Mouse (Mus musculus): ENCODE measurements around the gene Tbx1.

Tbx1 gene

DNA sequence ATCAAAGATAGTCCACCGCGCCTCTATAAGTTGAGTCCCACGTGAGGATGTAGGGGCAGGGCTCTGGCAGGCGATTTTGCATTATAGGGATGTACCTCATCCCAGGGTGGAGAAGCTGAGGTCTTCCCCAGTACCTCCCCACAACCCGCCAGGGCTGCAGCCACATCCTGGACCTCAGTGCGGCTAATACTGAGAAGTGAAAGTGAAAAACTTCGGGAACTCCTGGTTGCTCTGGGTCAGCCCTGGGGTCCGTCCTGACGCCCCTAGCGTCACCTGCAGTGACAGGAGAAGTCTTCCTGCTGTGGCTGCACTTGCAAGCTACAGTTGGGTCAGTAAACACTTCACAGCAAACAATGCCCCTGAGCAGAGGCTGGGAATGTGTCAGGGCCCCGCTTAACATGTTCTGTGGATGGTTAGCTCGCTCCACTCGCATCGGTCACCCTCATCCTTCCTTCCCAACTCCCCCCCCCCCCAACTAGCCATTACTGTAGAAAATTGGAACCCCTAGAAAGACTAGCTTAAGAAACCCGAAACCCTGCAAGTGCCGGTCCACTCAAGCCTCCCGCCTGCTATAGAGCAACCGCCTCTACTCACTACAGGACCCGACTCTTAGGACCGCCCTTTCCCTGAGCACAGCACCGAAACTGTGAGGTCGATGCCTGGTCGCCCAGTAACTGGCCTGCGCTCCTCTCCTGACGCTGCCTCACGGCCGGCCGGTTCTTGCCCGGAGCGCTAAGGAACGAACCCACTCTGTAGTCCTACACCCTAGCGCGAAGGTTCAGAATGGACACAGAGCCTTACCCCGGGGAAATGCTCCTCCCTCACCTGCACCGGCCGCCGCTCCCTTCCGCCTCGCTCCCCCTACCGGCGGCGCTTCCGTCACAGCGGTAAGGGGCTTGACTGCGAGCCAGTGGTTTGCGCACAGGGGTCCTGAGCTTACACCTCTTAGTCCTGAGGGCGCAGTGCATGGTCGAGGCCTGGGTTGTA, at the start of gene Tbx1:
Tbx1 (minus strand) TSS at position 868 of the 987 bp plus-strand sequence.
- no peak for DNase-seq (ENCODE audit: low read depth, low spot score)

GRCm38 (mm10) chr16:18639382-18639929, 49.0 kb upstream of the Tbx1 start:
- DNase-seq (ENCODE audit: low read depth, low spot score) = no peak

GRCm38 (mm10) chr16:18638396-18638795, 47.9 kb upstream of the Tbx1 start:
- DNase-seq (ENCODE audit: low read depth, low spot score) = no peak

- no peak for DNase-seq (ENCODE audit: low read depth, low spot score)
Measured at GRCm38 (mm10) chr16:18636804-18637203, 46.3 kb upstream of the Tbx1 start.

DNA sequence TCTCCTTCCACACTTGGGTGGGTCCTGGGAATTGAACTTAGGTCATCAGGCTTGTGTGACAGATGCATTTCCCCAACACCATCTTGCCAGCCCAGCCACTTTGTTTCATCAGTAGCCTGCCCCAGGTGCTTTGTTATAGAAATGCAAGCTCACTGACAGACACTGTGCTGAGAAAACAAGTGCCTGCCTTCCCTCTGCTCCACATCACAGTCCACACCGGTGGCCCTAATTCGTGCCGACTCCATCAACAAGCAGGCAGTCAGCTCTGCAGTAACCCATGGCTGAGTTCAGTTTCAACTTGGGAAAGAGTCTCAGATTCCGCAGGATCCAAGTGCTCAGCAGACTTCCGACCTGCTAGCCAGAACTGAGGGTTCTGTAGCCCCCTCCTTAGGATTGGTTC, 45.9 kb upstream of the Tbx1 start:
- DNase-seq (ENCODE audit: low read depth, low spot score) = no peak

DNA sequence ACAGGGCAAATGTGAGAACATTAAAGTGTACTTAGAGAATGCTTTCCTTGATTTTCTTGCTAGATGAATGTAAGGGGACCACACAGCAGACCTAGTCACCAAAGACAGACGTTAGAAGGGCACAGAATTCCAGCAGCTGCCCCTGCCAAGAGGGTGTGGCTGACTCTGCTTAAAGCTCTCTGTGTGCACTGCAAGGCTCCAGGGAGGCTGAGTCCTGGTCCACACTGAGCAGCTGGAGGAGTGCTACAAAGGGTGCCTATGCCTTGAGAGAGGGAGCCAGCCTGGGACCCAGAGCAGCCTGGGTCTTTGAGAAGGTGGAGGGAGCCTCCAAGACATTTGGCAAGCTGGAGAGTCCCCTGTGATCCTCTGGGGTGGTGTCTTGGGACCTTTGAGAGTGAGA, 42.9 kb upstream of the Tbx1 start:
- DNase-seq (ENCODE audit: low read depth, low spot score) = no peak

DNA sequence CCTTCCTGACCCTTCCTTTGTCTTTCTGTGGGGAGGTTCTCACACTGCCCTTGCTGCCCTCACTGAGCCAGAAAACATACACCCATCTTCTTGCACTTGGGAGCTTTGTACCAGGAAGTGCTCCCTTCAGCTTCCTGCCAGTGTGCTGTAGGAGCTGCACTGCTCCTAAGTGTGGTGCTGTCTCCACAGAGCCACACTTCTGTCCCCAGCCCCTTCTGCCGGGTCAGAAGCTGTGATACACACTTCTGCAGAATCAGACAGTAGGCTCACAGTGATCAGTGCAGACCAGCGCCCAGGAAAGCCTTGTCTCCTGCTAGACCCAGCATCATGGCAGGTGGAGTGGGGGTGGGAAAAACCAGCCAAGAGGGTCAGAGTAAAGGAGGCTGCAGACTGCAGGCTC, 42.3 kb upstream of the Tbx1 start:
- no peak for DNase-seq (ENCODE audit: low read depth, low spot score)

DNA sequence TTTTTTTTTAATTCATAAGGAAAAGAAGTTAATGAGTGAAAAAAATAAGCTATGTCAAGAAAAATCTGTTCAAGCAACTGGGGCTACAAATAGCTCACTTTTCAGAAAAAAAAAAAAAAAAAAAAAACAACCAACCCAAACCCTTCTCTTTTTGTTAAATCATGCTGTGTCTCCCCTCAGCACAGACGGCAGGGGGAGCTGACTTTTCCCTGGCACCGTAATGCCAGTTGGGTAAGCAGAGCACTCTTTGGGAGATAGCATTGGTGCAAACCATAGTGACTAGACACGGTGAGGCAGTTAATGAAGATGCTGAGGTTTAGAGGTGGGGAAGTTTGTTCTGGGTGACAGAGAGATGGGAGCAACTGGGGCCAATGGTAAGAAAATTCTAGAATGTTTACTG, 41.6 kb upstream of the Tbx1 start:
- no peak for DNase-seq (ENCODE audit: low read depth, low spot score)

DNA sequence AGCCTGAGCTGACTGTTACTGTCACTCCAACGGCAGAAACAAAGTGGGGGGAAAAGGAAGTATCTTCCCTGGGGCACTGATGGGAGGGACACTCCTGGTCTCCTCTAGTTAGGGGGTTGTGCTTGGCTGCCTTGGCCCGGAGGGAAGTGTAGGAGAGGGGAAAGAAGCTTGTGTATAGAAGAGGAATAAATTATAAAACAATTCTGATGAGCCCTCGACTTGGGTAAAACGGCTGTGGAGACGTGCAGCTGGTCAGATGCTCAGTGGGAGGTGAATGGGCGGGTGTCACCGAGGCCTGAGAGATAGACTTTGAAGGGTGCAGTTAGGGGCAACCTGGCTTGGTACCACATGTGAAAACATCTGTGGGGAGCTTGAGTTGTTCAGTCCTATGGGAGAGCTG, 40.7 kb upstream of the Tbx1 start:
- no peak for DNase-seq (ENCODE audit: low read depth, low spot score)

GRCm38 (mm10) chr16:18630291-18630690, 39.8 kb upstream of the Tbx1 start:
- DNase-seq (ENCODE audit: low read depth, low spot score) = no peak

- no peak for DNase-seq (ENCODE audit: low read depth, low spot score)
Measured at GRCm38 (mm10) chr16:18629390-18630231, 39.1 kb upstream of the Tbx1 start, which contains the start of gene Sept5. Sept5 (minus strand) TSS chr16:18629954.

GRCm38 (mm10) chr16:18628948-18629340, 38.5 kb upstream of the Tbx1 start:
- no peak for DNase-seq (ENCODE audit: low read depth, low spot score)

GRCm38 (mm10) chr16:18628206-18628947, 37.9 kb upstream of the Tbx1 start:
- DNase-seq (ENCODE audit: low read depth, low spot score) = no peak

DNA sequence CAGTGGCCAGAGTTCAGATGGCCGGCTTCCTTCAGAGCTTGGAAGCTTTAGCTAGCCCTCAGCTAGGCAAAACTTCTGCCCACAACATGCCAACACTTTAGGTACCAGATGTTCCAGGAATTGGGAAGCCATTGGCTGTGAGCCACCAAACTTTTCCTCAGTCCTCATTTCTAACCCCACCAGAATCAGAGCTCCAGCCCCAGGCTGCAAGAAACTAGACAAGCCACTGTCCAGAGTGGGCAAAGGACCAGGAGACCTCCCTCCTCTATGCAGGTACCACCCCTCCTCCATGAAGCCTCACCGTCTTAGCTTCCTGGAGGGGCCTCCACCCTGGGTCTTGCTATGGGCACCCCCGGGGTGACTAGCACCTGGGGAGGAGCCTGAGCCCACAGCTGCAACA, 36.7 kb upstream of the Tbx1 start:
- no peak for DNase-seq (ENCODE audit: low read depth, low spot score)

GRCm38 (mm10) chr16:18626376-18626878, 36.0 kb upstream of the Tbx1 start, which contains the start of gene Gm49601:
Gm49601 (minus strand) TSS chr16:18626427.
- DNase-seq (ENCODE audit: low read depth, low spot score) = no peak

DNA sequence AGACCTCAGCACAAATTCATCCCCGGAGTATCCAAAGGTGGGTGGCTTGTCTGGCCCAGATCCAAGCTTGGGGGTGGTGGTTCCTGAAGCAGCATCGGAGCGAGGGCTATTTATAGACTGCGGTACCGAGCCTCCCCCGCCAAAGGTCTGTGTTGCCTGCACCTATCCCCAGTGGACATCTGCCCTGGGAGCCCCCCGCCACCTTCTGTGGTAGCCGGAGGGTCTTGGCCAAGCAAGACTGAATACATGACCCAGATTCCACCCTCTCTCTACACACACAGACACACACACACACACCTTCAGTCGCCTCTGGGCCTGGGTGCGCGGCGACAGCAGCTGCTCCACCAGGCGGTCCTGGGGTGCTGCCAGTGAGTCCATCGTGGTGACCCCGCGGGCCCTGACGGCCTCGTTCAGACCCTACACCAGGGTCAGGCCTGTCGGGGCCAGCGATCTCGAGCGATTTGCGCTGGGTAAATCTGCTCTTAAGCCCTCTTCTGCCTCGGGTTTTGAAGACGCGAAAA, 35.4 kb upstream of the Tbx1 start:
- no peak for DNase-seq (ENCODE audit: low read depth, low spot score)

DNA sequence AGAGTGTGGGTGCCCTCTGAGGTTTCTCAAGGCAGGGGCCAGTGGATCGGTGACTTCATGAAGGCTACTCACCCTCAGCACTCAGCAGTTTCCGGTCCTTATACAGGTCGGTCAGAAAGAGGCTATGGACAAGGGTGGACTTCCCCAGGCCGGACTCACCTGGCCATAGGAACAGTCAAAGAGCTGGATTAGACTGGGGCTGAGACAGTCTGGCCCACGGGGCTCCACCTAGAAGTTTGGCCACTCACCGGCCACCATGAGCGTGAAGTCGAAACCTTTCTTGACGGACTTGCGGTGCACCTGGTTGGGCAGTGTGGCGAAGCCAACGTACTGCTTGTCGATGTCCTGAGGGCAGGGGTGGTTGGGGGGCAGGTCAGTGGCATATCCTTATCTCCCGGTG, 34.6 kb upstream of the Tbx1 start:
- no peak for DNase-seq (ENCODE audit: low read depth, low spot score)

DNA sequence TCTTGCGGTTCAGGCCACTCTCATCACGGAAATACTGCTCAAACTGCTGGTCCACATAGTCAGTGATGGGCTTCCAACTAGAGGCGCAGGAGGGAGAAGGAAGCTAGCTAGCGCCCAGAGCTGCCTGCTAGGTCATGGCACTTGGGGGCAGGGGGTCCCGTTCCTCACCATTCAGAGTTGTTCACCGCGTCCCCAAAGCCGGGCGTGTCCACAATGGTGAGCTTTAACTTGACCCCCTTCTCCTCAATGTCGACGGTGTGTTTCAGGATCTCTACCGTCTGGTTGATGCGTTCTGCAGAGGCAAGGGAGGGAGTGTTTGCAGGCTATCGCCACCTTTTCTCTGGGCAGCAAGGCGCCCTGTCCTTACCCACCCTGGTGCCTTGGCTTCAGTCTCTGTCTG, 34.2 kb upstream of the Tbx1 start:
- DNase-seq (ENCODE audit: low read depth, low spot score) = no peak

DNA sequence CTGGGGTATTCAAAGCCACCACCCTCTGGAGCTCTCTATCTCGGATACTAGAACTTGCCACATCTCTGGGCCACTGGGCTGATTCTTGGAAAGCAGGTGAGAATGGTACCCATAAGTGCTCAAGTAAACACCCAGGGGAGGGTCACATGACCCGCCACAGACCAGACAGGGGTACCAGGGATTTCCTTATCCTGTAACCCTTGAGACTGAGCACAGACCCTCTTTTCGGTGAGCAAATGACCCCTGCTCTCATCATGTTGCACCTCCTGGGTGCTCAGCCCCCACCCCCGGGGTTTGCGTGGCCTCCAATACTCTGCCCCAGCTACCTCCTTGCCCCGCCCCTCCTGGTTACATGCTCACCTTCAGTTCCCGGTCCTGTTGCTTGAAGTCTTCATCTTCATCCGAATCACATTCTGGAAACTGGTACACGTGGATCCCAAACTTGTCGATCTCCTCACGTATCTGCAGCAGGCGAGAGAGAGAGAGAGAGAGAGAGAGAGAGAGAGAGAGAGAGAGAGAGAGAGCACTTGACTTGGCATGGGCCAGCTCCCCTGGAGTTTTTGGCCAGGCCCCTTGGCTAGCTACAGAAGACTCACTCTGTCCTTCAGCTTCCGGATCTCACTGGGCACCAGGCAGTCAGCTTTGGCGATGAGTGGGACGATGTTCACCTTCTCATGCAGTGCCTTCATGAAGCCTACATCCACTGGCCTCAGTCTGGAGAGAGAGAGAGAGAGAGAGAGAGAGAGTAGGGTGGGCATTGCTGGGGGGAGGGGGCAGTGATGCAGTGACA, 33.5 kb upstream of the Tbx1 start:
- no peak for DNase-seq (ENCODE audit: low read depth, low spot score)

Data from brain, embryonic 18.5 days (tissue).